Mouse (Mus musculus): Measurements from ENCODE around the gene Msx2. TPM values are rescaled to one million over a fixed set of nuclear protein-coding genes. Genes with fewer than 3 reads are reported as not detected.

Msx2 gene
- total RNA-seq, 2 experiments from 2014 or later: not detected

GRCm38 (mm10) chr13:53466189-53466866, 6.5 kb downstream of the Msx2 start:
- ATAC-seq (replicated peaks; ENCODE audit: poor library complexity, severe bottlenecking): no peak

- ATAC-seq (replicated peaks; ENCODE audit: poor library complexity, severe bottlenecking): no peak
These were observed 7.6 kb downstream of the Msx2 start for GRCm38 (mm10) chr13:53465191-53465820.

GRCm38 (mm10) chr13:53464441-53465001, 8.4 kb downstream of the Msx2 start:
- ATAC-seq (replicated peaks; ENCODE audit: poor library complexity, severe bottlenecking): no peak

GRCm38 (mm10) chr13:53463946-53464345, 8.9 kb downstream of the Msx2 start:
- ATAC-seq (replicated peaks; ENCODE audit: poor library complexity, severe bottlenecking): no peak

GRCm38 (mm10) chr13:53463037-53463436, 9.8 kb downstream of the Msx2 start:
- peak; percentile 25; the same call in 1 of the 2 replicates for ATAC-seq (replicated peaks; ENCODE audit: poor library complexity, severe bottlenecking)

GRCm38 (mm10) chr13:53462649-53462970, 10.3 kb downstream of the Msx2 start:
- ATAC-seq (replicated peaks; ENCODE audit: poor library complexity, severe bottlenecking): no peak

- ATAC-seq (replicated peaks; ENCODE audit: poor library complexity, severe bottlenecking): no peak
These were observed 10.8 kb downstream of the Msx2 start for GRCm38 (mm10) chr13:53461855-53462648.

- ATAC-seq (replicated peaks; ENCODE audit: poor library complexity, severe bottlenecking): no peak
These were observed 11.5 kb downstream of the Msx2 start for GRCm38 (mm10) chr13:53461346-53461745.

- ATAC-seq (replicated peaks; ENCODE audit: poor library complexity, severe bottlenecking): no peak
These were observed 14.1 kb downstream of the Msx2 start for GRCm38 (mm10) chr13:53458766-53459165.

GRCm38 (mm10) chr13:53454794-53455672, 17.8 kb downstream of the Msx2 start:
- no peak for ATAC-seq (replicated peaks; ENCODE audit: poor library complexity, severe bottlenecking)

GRCm38 (mm10) chr13:53453927-53454326, 18.9 kb downstream of the Msx2 start:
- ATAC-seq (replicated peaks; ENCODE audit: poor library complexity, severe bottlenecking): no peak

GRCm38 (mm10) chr13:53447609-53448008, 25.3 kb downstream of the Msx2 start:
- ATAC-seq (replicated peaks; ENCODE audit: poor library complexity, severe bottlenecking): peak; percentile 33; the same call in 1 of the 2 replicates

GRCm38 (mm10) chr13:53443602-53444001, 29.3 kb downstream of the Msx2 start:
- peak; percentile 44; the same call in 1 of the 2 replicates for ATAC-seq (replicated peaks; ENCODE audit: poor library complexity, severe bottlenecking)

- ATAC-seq (replicated peaks; ENCODE audit: poor library complexity, severe bottlenecking): no peak
These were observed 30.5 kb downstream of the Msx2 start for GRCm38 (mm10) chr13:53442168-53442980.

GRCm38 (mm10) chr13:53441307-53442028, 31.4 kb downstream of the Msx2 start:
- no peak for ATAC-seq (replicated peaks; ENCODE audit: poor library complexity, severe bottlenecking)

GRCm38 (mm10) chr13:53439957-53440356, 32.9 kb downstream of the Msx2 start:
- no peak for ATAC-seq (replicated peaks; ENCODE audit: poor library complexity, severe bottlenecking)

GRCm38 (mm10) chr13:53426507-53426906, 46.4 kb downstream of the Msx2 start:
- peak; percentile 91 for ATAC-seq (replicated peaks; ENCODE audit: poor library complexity, severe bottlenecking)

- ATAC-seq (replicated peaks; ENCODE audit: poor library complexity, severe bottlenecking): no peak
These were observed 51.7 kb downstream of the Msx2 start for GRCm38 (mm10) chr13:53421189-53421588.
